Mouse (Mus musculus) liver, embryonic 11.5 days (tissue): ENCODE data around the gene Zfp975. TPM values are rescaled to one million over a fixed set of nuclear protein-coding genes. Genes with fewer than 3 reads are reported as not detected.
"Not testable (repeated sequence)": the region's sequence is repeated elsewhere in the genome, so short reads cannot be mapped to it uniquely, and the experiment has no call there.

Experiments used
- ATAC-seq: fragments of 200-750 bp; cut with Nextera tagmentation; replicated peaks from 2 replicates; pipeline ENCODE4 v1.8.0; 2017; ENCODE audit warnings: moderate number of reproducible peaks, mild to moderate bottlenecking, moderate TSS enrichment, moderate library complexity; ENCODE audit not compliant: low FRiP score
- DNase-seq: peaks from one replicate; pipeline ENCODE4 v3.0.0-alpha.2; 2017; ENCODE audit warnings: low spot score
- H3K27ac ChIP-seq: fragments of 300-500 bp; sonication (generic); 2 replicates; pipeline ENCODE4 v1.5.1; 2014; ENCODE audit warnings: mild to moderate bottlenecking, low read depth, low read length, control low read depth
- H3K27me3 ChIP-seq: fragments of 300-500 bp; sonication (generic); replicated peaks from 2 replicates; pipeline ENCODE4 v1.6.1; 2014; ENCODE audit warnings: low read length, mixed read lengths; ENCODE audit not compliant: control insufficient read depth, insufficient read depth
- H3K36me3 ChIP-seq: fragments of 300-500 bp; sonication (generic); 2 replicates; pipeline ENCODE4 v1.6.1; 2014; ENCODE audit warnings: mild to moderate bottlenecking, low read length, moderate library complexity, mixed read lengths; ENCODE audit not compliant: control insufficient read depth, insufficient read depth
- H3K4me1 ChIP-seq: fragments of 300-500 bp; sonication (generic); replicated peaks from 2 replicates; pipeline ENCODE4 v1.6.1; 2014; ENCODE audit warnings: low read length, mixed read lengths; ENCODE audit not compliant: control insufficient read depth, insufficient read depth
- H3K4me2 ChIP-seq: fragments of 300-500 bp; sonication (generic); 2 replicates; pipeline ENCODE4 v1.6.1; 2014; ENCODE audit warnings: mild to moderate bottlenecking, control low read depth, moderate library complexity
- H3K4me3 ChIP-seq: fragments of 300-500 bp; sonication (generic); 2 replicates; pipeline ENCODE4 v1.5.1; 2014; ENCODE audit warnings: low read depth, low read length, control low read depth
- H3K9ac ChIP-seq: fragments of 300-500 bp; sonication (generic); 2 replicates; pipeline ENCODE4 v1.6.1; 2014; ENCODE audit warnings: low read depth, low read length, control low read depth
- H3K9me3 ChIP-seq: fragments of 300-500 bp; sonication (generic); 2 replicates; pipeline ENCODE4 v1.6.1; 2016; ENCODE audit warnings: low read length, inconsistent platforms, mixed read lengths; ENCODE audit not compliant: control insufficient read depth
- WGBS: fragments of 180-500 bp; shearing (Covaris S2); extraction: QIAGEN DNeasy Blood & Tissue Kit; methylation state at CpG from one replicate; pipeline ENCODE4 v1.1.7; 2014; 5-methylcytosine and 5-hydroxymethylcytosine counted together
- polyA plus RNA-seq: library from polyadenylated mRNA; unstranded; fragments of >200 nt; fragmentation: Nextera tagmentation; extraction: Ambion mirVana; gene quantifications from 2 replicates; pipeline ENCODE4 v1.2.1, GENCODE M21; 2014

Zfp975 gene
- polyA plus RNA-seq: 7.6 and 8.1 TPM in 2 replicates

DNA sequence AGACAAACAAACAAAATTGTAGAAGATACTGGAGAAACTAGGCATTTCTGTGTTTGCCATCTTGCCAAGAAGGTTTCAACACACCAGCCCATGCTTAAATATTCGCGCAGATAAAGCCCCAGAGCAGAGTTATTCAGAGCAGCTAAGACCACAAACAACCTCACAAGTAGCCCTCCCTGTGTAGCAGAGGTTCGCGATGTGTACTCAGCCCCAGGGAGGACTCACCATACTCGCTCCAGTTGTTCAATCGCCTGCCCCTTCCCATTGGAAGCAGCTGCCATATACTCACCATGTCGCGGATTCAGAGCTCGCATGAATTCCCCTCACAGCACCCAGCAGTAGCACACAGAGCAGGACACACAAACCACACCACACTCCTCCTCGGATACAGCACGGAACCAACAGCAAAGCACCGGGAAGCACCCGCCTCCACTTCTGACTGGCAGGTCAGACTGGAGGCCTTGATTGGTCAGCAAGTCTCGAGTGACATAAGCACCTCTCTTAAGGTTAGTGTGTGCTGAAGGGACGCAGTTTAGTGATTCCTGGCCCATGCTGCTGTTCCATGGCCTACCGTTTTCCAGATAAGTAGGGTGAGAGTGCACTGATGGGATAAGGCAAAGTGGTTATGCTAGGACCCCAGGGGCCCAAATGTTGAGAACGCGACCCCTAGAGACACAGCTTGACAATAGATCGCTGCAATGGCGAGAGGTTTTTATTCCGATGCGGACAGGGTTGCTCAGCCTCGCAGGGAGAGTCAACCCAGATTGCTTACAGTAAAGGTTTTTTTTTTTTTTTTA is at the start of gene Zfp975:
Gene Zfp975 (minus strand): TSS at position 381 of the 797 bp plus-strand sequence.
- Histone ChIP-seq H3K27ac (peak within 1 kb of the TSS; percentile 38), H3K9ac (peak within 1 kb of the TSS; percentile 74), H3K4me2 (peak within 1 kb of the TSS; percentile 67), H3K4me3 (peak within 1 kb of the TSS; percentile 61)
- H3K4me1 ChIP-seq, H3K27me3 ChIP-seq, H3K36me3 ChIP-seq, H3K9me3 ChIP-seq: not testable (repeated sequence)
- peak; percentile 100 for ATAC-seq
- peak; percentile 77 for DNase-seq
- 1% methylated on average over 23 of the region's 23 CpGs for WGBS

DNA sequence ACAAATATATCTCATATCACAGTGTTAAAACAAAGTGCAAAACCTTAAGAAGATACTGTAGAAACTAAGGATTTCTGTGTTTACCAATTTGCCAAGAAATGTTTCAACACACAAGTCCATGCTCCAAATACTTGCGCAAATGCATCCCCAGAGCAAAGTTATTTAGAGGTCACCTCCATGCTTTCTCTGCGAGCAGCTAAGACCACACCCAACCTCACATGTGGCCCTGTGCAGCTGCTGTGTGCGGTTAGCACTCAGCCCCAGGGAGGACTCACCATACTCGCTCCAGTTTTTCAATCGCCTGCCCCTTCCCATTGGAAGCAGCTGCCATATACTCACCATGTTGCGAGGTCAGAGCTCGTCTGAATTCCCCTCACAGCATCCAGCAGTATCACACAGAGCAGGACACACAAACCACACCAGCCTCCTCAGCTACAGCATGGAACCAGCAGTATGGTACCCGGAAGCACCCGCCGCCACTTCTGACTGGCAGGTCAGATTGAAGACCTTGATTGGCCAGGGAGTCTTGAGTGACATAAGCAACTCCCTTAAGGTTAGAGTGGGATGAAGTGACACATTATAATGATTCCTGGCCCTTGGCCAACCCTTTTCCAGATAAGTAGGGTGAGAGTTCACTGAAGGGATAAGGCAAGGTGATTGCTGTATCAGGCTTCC is 46.1 kb upstream of the Zfp975 start:
- Histone ChIP-seq H3K36me3 (no peaks in the 10 kb centered on the region), H3K4me2 (no peak overlapping the region), H3K4me3 (no peak overlapping the region), H3K9ac (no peak overlapping the region), H3K27me3 (no peaks in the 10 kb centered on the region), H3K9me3 (no peaks in the 10 kb centered on the region), H3K27ac (no peak overlapping the region), H3K4me1 (no peaks in the 10 kb centered on the region)
- DNase-seq (no peak), ATAC-seq (no peak)
- 79% methylated on average over 10 of the region's 10 CpGs for WGBS

DNA sequence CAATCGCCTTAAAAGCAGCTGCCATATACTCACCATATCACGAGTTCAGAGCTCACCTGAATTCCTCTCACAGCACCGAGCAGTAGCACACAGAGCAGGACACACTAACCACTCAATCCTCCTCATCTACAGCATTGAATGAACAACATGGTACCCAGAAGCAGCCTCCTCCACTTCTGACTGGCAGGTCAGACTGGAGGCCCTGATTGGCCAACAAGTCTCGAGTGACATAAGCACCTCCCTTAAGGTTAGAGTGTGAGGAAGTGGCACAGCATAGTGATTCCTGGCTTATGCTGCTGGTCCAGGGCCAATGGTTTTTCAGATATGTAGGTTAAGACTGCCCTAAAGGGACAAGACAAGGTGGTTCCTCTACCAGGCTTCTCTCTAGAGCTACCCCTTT is 34.4 kb upstream of the Zfp975 start, which contains the start of gene Gm17067:
Gene Gm17067 (minus strand): TSS at position 101 of the 400 bp plus-strand sequence.
- not testable (repeated sequence) for H3K9me3 ChIP-seq, H3K4me3 ChIP-seq, H3K9ac ChIP-seq, H3K4me1 ChIP-seq, ATAC-seq, H3K36me3 ChIP-seq, H3K27ac ChIP-seq, H3K4me2 ChIP-seq, H3K27me3 ChIP-seq, DNase-seq
- 80% methylated on average over 4 of the region's 4 CpGs for WGBS

DNA sequence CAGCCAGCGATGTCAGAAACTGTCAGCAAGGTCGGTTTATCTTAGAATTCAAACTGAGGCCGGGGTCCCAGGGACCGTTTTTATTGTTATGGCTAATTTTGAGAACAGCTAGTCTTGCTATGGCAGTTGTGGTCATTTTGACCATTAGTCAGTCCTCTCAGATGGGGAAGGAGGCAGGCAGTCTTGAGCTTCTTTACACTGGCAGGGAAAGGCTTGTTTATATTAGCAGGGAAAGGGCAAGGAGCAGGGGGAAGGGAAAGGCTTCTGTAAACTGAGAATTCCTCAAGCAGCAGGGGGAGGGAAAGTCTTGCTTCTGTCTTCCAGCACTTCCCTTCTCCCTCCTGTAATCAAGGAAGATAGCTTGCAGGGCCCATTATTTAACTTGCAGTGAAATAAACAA is 709 bp upstream of the Zfp975 start:
- Histone ChIP-seq H3K4me3 (peak overlapping the region; percentile 61), H3K4me2 (peak overlapping the region; percentile 67), H3K9ac (peak overlapping the region; percentile 74)
- H3K4me1 ChIP-seq, ATAC-seq, H3K36me3 ChIP-seq, H3K9me3 ChIP-seq, DNase-seq, H3K27me3 ChIP-seq, H3K27ac ChIP-seq: not testable (repeated sequence)
- WGBS: 2% methylated on average over 4 of the region's 4 CpGs

DNA sequence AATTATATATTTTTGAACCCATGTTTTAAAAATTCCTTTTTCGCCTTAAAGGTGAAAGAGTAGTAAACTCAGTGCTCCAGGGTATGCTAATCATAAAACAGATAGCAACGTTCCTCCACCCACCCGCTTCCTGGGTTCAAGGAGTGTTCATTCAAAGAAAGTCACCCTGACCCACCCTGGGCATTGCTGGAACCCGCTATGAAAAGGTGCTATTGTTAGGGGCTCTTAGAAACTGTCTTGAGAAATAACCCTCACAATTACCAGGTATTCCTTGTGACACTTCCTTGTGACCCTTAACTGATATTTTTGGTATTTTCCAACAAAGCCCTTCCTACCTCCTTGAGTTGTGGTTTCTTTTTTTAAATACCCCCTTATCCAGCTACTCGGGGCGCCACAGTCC is 12.5 kb downstream of the Zfp975 start:
- not testable (repeated sequence) for H3K36me3 ChIP-seq, DNase-seq, H3K4me1 ChIP-seq, H3K4me3 ChIP-seq, H3K9ac ChIP-seq, H3K27ac ChIP-seq, H3K4me2 ChIP-seq, H3K27me3 ChIP-seq, H3K9me3 ChIP-seq, ATAC-seq
- 84% methylated on average over 6 of the region's 6 CpGs for WGBS

DNA sequence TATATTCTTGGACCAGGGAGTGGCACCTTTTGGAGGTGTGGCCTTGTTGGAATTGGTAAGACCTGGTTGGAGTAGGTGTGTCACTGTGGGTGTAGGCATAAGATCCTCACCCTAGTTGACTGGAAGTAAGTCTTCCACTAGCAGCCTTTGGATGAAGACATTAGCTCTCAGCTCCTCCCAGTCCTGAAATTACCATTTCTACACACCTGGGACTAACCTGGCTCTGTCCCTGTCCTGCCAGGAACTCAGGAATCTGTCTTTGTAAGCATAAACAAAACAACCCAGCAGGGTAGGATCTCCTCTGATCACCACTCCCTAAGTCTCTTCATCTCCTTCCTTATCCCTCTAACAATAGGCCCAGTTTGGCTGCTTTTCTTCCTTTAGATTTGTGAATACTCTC is 12.9 kb downstream of the Zfp975 start:
- not testable (repeated sequence) for H3K9ac ChIP-seq, H3K4me3 ChIP-seq, H3K4me1 ChIP-seq, H3K36me3 ChIP-seq, H3K9me3 ChIP-seq, DNase-seq, H3K4me2 ChIP-seq, H3K27ac ChIP-seq, H3K27me3 ChIP-seq, ATAC-seq

DNA sequence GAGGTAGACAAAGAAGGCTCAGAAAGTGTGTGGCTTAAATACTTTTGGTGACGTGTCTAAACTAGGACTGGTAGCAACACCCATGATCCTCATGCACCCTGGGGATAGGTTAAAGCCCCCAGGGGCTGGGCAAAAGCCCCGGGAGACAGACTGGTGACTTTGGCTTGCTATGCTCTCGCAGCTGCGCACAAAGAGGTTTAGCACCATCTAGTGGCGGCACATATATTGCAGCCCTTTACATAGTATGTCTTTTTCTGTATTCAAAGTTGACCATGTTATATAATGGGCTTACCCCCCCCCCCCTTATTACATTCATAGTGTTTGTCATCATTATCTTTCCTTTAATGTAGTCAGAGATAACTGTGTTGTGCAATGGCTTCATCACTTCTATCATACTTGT is 32.4 kb downstream of the Zfp975 start:
- not testable (repeated sequence) for ATAC-seq, H3K4me2 ChIP-seq, H3K36me3 ChIP-seq, H3K9ac ChIP-seq, H3K4me3 ChIP-seq, DNase-seq, H3K4me1 ChIP-seq, H3K27ac ChIP-seq, H3K9me3 ChIP-seq, H3K27me3 ChIP-seq
- WGBS: 67% methylated on average over 4 of the region's 5 CpGs

DNA sequence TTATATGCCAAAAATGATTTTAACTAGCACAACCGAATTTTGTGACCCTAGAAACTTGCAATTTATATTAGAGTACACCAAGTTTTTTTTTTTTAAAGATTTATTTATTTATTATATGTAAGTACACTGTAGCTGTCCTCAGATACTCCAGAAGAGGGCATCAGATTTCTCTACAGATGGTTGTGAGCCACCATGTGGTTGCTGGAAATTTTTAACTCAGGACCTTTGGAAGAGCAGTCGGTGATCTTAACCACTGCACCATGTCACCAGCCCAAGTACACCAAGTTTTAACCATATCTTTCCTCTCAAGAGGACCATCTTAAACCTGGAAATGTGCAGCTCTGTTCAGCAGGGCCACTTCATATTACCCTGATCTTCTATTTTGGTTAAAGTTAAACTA is 37.3 kb downstream of the Zfp975 start:
- not testable (repeated sequence) for DNase-seq, H3K27me3 ChIP-seq, ATAC-seq, H3K4me1 ChIP-seq, H3K4me3 ChIP-seq, H3K9me3 ChIP-seq, H3K36me3 ChIP-seq, H3K27ac ChIP-seq, H3K4me2 ChIP-seq, H3K9ac ChIP-seq
- WGBS: 66% methylated on average over 2 of the region's 2 CpGs
